In genomic region chr10:120478164-120478563, GRCm38 (mm10) we compare ENCODE assay signal across 8 mouse cellular contexts. TPM values are rescaled to one million over a fixed set of nuclear protein-coding genes. Genes with fewer than 3 reads are reported as not detected.
DNase-seq lines count a peak whose midpoint lies in the region; ATAC-seq and TF ChIP-seq lines count a peak whose summit lies in the region.

No protein-coding gene starts in this region.

- under 1% methylated on average over 16 of the region's 16 CpGs for WGBS in heart, embryonic 15.5 days
- under 1% methylated on average over 16 of the region's 16 CpGs for WGBS in limb, embryonic 11.5 days
- WGBS in neural tube, embryonic 11.5 days, result 0% methylated on average over 16 of the region's 16 CpGs

- no peaks in the 10 kb centered on the region for H3K9me3 ChIP-seq in heart, embryonic 15.5 days (replicated peaks)
- H3K9me3 ChIP-seq in limb, embryonic 11.5 days (ENCODE audit: control insufficient read depth, low read length), result no peaks in the 10 kb centered on the region
- H3K9me3 ChIP-seq in neural tube, embryonic 11.5 days (ENCODE audit: control insufficient read depth, low read length), result no peaks in the 10 kb centered on the region

- peak overlapping the region; percentile 96 for H3K4me2 ChIP-seq in heart, embryonic 15.5 days
- H3K4me2 ChIP-seq in limb, embryonic 11.5 days (ENCODE audit: low read depth, severe bottlenecking), result peak overlapping the region; percentile 90
- peak overlapping the region; percentile 69 for H3K4me2 ChIP-seq in neural tube, embryonic 11.5 days (ENCODE audit: low read depth)

- DNase-seq in cerebellum, postnatal 10 days, result peak; percentile 13 to 21
- no peak for DNase-seq in cerebellum, adult 18-20 months
- peak; percentile 81 for DNase-seq in limb, embryonic 11.5 days (ENCODE audit: low spot score)
- peak; percentile 65 for DNase-seq in neural tube, embryonic 11.5 days (ENCODE audit: low spot score)
- no peak for DNase-seq in cerebellum, adult 9-11 months
- no peak for DNase-seq in layer of hippocampus, adult 11-12 months (ENCODE audit: low spot score)

- peak overlapping the region; percentile 62 for H3K4me3 ChIP-seq in bone marrow macrophage, adult 2 months (ENCODE audit: insufficient read depth, low read length)
- peak overlapping the region; percentile 78 for H3K4me3 ChIP-seq in heart, embryonic 15.5 days
- peak overlapping the region; percentile 99 for H3K4me3 ChIP-seq in limb, embryonic 11.5 days (ENCODE audit: low read depth, low read length)
- H3K4me3 ChIP-seq in neural tube, embryonic 11.5 days (ENCODE audit: low read depth, low read length), result peak overlapping the region; percentile 91

- H3K27ac ChIP-seq in bone marrow macrophage, adult 2 months (ENCODE audit: insufficient read depth, low read depth, low read length), result peak overlapping the region; percentile 85; the same call in 1 of the 2 replicates
- no peak overlapping the region for H3K27ac ChIP-seq in heart, embryonic 15.5 days
- H3K27ac ChIP-seq in limb, embryonic 11.5 days (replicated peaks; ENCODE audit: low read depth, low read length), result peak overlapping the region; percentile 99; the same call in 1 of the 2 replicates
- no peak overlapping the region for H3K27ac ChIP-seq in neural tube, embryonic 11.5 days (ENCODE audit: low read depth, low read length)

- peak overlapping the region; percentile 75 for H3K9ac ChIP-seq in heart, embryonic 15.5 days
- H3K9ac ChIP-seq in limb, embryonic 11.5 days (ENCODE audit: low read length), result peak overlapping the region; percentile 100
- H3K9ac ChIP-seq in neural tube, embryonic 11.5 days (ENCODE audit: low read length), result peak overlapping the region; percentile 7; the same call in 1 of the 2 replicates

- H3K4me1 ChIP-seq in bone marrow macrophage, adult 2 months (ENCODE audit: control insufficient read depth, insufficient read depth, low read length), result peaks cover 4% of the 10 kb centered on the region; the same call in 1 of the 2 replicates
- H3K4me1 ChIP-seq in heart, embryonic 15.5 days (replicated peaks), result peaks cover 20% of the 10 kb centered on the region
- peaks cover 6% of the 10 kb centered on the region; the same call in 1 of the 2 replicates for H3K4me1 ChIP-seq in limb, embryonic 11.5 days (ENCODE audit: control insufficient read depth, insufficient read depth, low read length)
- H3K4me1 ChIP-seq in neural tube, embryonic 11.5 days (ENCODE audit: control insufficient read depth, insufficient read depth, low read length), result peaks cover 4% of the 10 kb centered on the region; the same call in 1 of the 2 replicates

- ATAC-seq in heart, embryonic 15.5 days (replicated peaks; ENCODE audit: insufficient number of reproducible peaks, insufficient read depth, low FRiP score, low read depth), result no peak
- no peak for ATAC-seq in limb, embryonic 11.5 days (ENCODE audit: insufficient number of reproducible peaks, low FRiP score, low TSS enrichment, low read depth)
- ATAC-seq in neural tube, embryonic 11.5 days (ENCODE audit: insufficient read depth, low FRiP score, low TSS enrichment), result no peak

- H3K27me3 ChIP-seq in heart, embryonic 15.5 days, result no peaks in the 10 kb centered on the region
- H3K27me3 ChIP-seq in limb, embryonic 11.5 days (ENCODE audit: control insufficient read depth, insufficient read depth, low read length), result no peaks in the 10 kb centered on the region
- H3K27me3 ChIP-seq in neural tube, embryonic 11.5 days (ENCODE audit: control insufficient read depth, insufficient read depth, low read length), result no peaks in the 10 kb centered on the region

- H3K36me3 ChIP-seq in heart, embryonic 15.5 days, result no peaks in the 10 kb centered on the region
- no peaks in the 10 kb centered on the region for H3K36me3 ChIP-seq in limb, embryonic 11.5 days (ENCODE audit: control insufficient read depth, insufficient read depth, low read length)
- no peaks in the 10 kb centered on the region for H3K36me3 ChIP-seq in neural tube, embryonic 11.5 days (ENCODE audit: control insufficient read depth, insufficient read depth, low read length)

- TF ChIP-seq POLR2A in bone marrow macrophage, adult 2 months (IDR thresholded peaks at IDR 0.05; ENCODE audit: borderline replicate concordance, low read depth, low read length), result no peak

- no peak for TF ChIP-seq CTCF in bone marrow macrophage, adult 2 months (IDR thresholded peaks at IDR 0.05; ENCODE audit: low read depth, low read length)

RNA-seq across cellular contexts. Expression of gene Hmga2, which starts 1.9 kb away (rescaled TPM):
- 1.8 and 2.7 TPM in 2 replicates for polyA plus RNA-seq in bone marrow macrophage, adult 2 months (2012; ENCODE audit: insufficient read depth, insufficient read length, missing spikeins)
- 2.8 and 3.3 TPM in 2 replicates for polyA plus RNA-seq in heart, embryonic 15.5 days (2015; fragmentation: Nextera tagmentation; extraction: Ambion mirVana)
- polyA plus RNA-seq in limb, embryonic 11.5 days (2014; fragmentation: Nextera tagmentation; extraction: Ambion mirVana), result 179 and 195 TPM in 2 replicates
- polyA plus RNA-seq in neural tube, embryonic 11.5 days (2014; fragmentation: Nextera tagmentation; extraction: Ambion mirVana), result 49.7 and 65.5 TPM in 2 replicates

Comparison
In these comparisons a context has a peak if more than half of its experiments do, and no peak if none do; other contexts are left out.
1. DNase-seq: peak in cerebellum, postnatal 10 days (2 of 2), limb, embryonic 11.5 days (single experiment) and neural tube, embryonic 11.5 days (single experiment); none in cerebellum, adult 18-20 months (0 of 2), cerebellum, adult 9-11 months (single experiment) and layer of hippocampus, adult 11-12 months (single experiment).
2. H3K27ac ChIP-seq: peak in bone marrow macrophage, adult 2 months (single experiment) and limb, embryonic 11.5 days (single experiment); none in heart, embryonic 15.5 days (single experiment) and neural tube, embryonic 11.5 days (single experiment).
3. H3K9ac ChIP-seq: peak in every context shown above with its lines; median percentile 100 in limb, embryonic 11.5 days; 75 in heart, embryonic 15.5 days; 7 in neural tube, embryonic 11.5 days.
4. RNA of gene Hmga2, which starts 1.9 kb away (polyA plus RNA-seq): 179 to 195 TPM in limb, embryonic 11.5 days and 49.7 to 65.5 TPM in neural tube, embryonic 11.5 days; 2.8 to 3.3 TPM in heart, embryonic 15.5 days and 1.8 to 2.7 TPM in bone marrow macrophage, adult 2 months; every median in the first group is over 10 times any median in the second.
5. Peak in every context shown above with its lines, with median percentiles within 50 percentile points of each other: H3K4me3 ChIP-seq and H3K4me2 ChIP-seq.